Mouse (Mus musculus): ENCODE measurements around the gene Pfn1.

The Pfn1 gene

DNA sequence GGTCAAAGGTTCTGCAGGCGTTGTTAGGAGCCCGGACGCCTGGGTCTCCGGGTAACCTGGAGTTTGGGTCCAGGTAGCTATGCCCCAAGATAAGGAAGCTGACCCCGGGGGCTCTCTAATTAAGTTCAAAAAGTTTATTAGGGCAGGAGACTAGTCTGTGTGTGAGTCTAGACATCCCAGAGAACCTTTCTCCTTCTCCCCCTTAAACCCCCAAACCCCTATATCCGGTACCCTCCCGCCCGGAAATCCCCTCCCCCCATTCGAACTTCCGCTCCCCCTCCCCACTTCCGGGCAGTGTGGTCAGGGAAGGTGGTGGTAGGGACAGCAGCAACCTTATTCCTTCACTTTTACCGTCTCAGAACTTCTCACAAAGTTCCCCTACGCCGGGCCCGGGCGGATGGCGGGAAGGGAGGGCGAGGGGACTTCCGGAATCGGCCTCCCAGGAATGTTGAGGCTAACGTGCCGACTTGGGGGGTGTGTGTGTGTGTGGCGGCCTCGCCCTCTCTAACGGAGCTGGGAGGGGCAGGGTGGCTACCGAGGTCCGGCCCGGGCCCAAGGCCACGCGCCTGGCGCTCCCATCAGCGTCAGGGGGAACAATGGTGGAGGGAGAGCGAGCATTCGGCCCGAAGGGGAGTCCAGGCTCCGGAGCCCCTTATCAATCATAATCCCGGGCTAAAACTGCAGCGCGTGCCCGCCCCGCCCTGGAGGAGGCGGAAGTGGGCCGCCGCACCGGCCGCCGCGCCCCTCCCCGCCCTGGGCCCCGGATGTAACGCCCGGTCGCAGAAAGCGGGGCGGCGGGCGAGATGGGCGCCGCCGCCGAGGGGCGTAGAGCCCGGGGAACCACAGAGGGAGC is 873 bp downstream of the Pfn1 start:
- peak; percentile 78 for DNase-seq

DNA sequence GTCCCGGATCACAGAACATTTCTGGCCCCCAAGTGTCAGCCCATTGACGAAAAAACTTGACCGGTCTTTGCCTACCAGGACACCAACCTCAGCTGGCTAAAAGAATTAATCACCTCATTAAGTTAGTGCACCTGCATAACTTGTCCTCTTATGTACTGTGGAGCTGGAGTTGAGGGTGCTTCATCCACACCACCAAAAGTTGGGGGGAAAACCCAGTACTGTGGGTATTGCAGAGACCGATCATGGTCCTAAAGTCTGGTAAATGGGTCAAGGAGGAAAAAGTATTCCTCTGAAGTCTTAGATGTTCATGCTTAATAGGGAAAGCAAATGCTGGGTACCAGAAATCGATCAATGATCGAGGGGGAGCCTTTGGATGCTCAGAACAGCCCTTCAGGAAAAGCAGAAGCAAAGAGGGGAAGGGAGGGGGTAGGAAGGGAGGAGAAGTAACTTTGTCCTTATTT is 1.5 kb downstream of the Pfn1 start:
- DNase-seq, result no peak

DNA sequence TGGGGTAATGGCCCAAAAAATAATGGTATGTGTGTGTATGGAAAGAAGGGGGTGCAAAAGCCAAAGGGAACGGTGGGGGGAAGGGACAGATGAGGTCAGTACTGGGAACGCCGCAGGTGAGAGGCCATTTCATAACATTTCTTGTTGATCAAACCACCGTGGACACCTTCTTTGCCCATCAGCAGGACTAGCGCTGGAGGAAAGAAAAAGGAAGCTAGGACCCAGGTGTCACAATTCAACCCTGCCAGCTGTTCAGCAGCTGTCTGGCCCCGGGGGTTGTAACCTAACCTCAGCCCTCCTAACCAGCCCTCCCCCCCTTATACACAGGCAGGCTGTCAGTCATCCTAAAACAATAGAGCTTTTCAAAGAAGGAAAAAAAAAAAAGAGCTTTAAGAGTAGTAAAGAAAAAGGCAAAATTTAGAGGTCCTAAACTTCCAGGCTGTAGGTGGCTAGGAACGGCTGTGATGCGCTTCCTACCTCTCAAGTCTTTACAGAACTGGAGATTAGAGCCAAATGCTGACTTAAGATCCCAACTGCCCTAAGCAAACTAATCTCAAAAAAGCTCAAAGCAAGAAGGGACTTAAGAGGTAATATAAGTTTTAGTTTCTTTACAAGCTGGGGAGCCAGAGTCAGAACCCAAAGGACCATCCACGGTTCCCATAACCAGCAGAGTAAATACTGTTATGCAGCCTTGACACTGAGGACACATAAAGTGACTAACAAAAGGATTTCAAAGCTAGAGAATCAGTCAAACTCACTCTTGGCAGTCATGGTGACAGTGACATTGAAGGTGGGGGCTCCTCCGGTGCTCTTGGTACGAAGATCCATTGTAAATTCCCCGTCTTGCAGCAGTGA is 2.2 kb downstream of the Pfn1 start:
- no peak for DNase-seq

DNA sequence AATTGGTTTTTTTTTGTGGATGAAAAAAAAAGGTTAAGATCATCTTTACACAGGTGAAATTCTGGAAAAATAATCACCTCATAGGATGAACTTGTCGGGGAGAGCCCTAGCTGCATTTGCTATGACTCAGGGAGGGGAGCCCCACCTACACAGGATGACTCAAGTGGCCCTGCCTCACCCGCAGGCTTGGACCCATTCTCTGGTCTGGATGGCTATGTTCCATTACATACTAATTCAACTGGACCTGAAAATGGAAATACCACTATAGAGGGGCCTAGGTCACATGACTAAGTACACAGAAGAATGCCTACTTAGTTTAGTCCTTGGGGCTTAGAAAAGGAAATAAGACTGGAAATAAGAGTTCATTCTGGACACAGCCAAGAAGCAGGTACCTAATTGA is 3.1 kb downstream of the Pfn1 start:
- DNase-seq, result no peak

DNA sequence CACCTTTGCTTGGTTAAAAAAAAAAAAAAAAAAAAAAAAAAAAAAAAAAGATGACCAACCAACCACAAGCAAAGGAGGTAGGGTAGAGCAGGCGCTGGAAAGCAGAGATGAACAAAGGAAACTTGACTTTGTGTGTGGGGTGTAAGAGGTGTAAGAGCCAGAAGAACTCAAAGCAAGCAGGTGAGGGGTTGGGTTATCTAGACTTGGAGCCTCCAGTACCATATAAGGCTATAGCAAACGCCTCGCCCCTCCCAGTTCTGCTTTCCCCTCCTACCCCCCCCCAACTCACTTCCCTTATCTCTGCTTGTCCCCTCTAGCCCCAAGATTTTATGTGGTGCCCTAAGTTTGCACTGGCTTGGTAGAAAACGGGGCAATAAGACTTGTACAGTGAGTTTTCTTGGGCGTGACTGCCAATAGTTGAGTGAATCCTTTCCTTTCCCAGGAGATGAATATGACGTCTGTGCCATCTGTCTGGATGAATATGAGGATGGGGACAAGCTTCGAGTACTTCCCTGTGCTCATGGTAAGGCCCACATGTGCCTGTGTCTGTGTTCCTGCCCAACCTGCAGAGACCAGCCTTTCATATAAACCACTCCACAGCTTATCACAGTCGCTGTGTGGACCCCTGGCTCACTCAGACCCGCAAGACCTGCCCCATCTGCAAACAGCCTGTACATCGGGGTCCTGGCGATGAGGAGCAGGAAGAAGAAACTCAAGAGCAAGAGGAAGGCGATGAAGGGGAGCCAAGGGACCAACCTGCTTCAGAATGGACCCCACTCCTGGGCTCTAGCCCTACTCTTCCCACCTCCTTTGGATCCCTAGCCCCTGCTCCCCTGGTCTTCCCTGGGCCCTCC is 3.9 kb downstream of the Pfn1 start:
- no peak for DNase-seq

DNA sequence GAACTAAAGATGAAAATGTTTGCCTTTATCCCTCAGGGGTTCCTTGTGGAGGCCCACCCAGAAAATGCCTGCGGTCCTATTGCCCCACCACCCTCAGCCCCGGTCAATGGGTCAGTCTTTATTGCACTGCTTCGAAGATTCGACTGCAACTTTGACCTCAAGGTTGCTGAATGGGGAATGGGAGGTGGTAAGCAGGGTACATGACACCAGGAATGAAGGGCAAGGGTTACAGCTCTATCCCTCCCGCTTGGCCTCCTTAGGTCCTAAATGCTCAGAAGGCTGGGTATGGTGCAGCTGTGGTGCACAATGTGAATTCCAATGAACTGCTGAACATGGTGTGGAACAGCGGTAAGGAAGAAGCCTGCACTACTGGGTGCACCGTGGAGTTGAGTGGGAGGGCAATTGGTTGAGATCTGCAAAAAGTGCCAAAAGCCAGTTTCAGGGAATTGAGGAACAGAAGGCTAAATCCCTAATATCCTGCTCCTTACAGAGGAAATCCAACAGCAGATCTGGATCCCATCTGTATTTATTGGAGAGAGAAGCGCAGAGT is 5.2 kb downstream of the Pfn1 start:
- no peak for DNase-seq

DNA sequence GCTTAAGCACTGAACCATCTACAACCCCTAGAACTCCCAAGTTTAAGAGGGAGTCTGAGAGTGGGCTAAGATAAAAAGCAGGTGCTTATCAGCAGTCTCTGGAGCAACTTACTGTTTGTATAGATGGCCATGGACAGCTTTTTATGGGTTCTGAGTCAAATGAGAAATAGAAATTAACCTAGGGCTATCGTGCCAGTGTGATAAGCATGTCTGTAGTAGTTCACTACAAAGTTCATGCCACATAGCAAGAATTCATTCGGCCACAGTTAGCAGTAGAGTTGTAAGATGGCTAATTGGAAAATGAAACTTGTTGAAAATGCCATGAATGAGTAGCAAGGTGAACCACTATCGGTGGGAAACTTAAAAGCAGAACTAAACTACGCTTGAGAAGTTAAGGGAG is 5.9 kb downstream of the Pfn1 start:
- DNase-seq, result no peak

DNA sequence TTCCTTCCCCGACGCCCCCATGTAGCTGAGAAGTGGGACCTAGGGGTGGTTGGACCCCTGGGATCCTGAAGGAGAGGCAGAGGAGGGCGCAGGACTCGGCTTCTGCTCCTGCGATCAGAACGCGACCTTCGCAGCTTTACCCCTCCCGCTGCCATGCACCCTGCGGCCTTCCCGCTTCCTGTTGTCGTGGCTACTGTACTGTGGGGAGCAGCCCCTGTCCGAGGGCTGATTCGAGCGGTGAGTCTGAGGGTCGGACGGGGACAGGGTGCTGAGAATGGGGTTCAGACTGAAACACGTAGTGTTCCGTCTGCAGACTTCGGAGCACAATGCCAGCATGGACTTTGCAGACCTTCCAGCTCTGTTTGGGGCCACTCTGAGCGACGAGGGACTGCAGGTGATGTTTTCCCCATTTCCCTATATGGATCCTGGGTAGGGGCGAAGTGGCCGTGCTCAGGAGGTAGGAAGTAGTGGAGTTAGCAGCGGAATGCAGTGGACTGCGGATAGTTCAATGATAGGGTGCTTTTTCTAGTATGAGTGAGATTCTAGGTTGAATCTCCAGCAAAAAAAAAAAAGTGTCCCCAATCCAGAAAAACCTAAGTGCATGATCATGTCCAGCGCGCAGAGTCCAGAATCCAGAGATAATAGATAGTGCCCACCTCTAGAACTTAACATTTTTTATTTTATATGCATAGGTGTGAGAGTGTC is 6.6 kb downstream of the Pfn1 start:
- DNase-seq, result peak; percentile 43

DNA sequence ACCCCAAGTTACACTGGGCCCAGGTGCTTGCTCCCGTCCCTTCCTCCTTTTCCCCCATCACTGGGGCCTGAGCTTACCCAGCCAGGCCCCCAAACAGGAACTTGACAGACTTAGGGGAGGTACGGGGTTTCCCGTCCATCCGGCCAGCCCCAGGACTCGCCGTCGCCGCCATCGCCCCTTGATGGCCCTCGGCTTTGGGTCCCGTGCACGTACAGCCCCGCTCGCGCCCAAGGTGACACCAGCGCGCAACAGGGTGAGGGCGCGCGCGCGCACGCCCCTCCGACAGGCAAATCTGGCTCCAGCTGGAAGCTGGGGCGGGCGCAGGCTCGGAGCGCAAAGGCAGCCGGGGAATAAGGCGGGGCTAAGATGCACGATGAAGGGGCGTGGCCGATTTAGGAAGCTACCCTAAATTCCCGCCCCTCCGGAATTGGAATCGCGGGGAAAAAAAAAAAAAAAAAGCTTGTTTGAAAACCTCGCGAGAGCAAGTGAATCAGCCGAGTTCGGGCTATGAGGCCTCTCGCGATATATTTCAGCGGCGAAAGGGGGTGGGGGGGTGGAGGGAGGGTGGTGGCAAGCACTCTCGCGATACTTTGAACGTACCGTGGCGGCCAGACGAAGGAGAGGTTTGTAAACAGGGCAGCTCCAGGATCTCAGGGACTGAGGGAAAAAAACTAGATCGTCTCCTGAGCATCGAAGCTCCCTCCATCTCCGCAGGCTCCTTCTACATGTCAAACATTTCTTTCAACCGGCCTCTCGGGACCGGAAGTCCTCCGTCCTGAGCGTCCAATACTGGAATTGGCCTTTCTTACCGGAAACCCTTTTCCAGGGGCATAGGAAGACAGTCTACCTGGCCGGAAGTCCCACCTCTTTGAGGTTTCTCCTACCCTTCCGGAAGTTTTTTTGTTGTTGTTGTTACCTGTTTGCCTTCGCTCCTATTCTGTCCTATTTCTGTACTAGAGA is 7.5 kb downstream of the Pfn1 start, which contains the start of the genes Rnf167 and Slc25a11:
Gene Rnf167, plus strand, starts transcription at position 545 of the 960 bp plus-strand sequence.
Gene Slc25a11, minus strand, starts transcription at position 789 of the 960 bp plus-strand sequence.
- DNase-seq, result peak; percentile 99

DNA sequence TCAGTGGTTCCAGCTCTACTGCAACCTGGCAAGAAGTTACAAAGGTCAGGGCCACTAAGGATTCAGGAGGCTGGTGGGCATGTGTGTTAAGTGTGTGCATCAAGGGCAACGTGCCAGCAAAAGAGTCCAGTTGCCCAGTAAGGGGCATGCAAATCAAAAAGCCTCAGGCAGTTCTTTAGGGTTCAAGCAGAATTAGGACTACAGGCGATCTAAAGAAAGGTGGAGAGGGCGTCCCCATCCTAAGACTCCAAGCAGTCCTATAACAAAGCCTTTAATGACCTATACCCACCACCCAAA is 8.2 kb downstream of the Pfn1 start:
- DNase-seq, result peak; percentile 67

DNA sequence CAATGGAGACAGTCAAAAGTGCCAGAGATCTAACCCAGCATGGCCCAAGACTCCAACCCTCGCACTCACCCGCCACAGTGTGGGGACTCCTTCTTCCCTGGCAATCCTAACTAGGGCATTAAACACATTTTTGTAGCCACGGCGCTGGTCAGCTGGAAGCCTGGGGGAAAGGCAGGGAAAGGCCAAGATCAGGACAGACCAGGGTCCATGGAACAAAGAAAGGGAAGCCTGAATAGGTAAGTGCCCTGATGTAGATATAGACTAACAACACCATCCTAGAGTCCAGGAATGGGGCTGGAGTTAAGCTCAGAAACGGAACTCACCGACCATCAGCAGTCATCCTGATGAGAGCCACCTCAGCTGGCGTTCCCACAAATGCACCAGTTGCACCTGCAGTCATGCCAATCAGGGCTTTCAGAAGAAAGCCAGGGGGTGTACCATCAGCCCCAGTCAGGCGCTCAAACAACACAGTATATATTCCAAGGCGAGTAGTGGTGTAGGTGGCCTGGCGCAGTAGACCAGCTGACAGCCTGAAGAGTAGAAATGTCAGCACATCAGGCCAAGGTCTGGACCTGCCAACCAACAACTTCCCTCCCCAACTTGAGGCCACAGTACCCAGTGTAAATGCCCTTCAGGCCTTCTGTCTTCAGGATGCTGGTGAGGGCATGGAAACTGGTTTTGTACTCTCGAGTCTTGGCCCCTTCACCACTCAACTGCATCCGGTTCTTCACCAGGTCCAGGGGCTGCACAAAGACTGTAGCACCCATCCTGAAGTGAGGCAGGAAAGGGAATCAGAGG is 8.8 kb downstream of the Pfn1 start:
- DNase-seq, result no peak

DNA sequence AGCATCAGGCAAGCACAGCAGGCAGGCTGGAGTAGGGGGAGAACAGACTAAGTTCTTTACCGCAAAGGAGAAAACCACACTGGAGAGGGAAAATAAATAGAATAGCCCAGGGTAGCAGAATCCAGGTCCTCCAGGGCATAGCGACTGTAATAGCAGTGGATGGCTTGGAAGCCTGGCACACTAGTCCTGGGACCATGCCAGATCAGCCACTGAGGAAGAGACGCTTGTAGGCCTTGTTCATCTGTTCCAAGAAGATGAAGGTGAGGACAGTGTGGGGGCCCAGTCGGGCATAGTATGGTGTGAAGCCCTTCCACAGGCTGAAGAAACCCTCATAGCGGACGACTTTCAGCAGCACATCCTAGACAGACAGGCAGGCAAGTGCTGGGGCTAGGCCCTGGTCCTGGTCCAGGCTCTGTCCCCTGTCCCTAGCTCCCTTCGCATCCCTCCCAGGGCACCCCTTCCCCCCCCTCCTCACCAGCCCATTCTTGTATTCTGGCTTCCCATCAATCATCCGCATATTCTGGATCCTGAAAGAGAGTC is 9.8 kb downstream of the Pfn1 start:
- no peak for DNase-seq

DNA sequence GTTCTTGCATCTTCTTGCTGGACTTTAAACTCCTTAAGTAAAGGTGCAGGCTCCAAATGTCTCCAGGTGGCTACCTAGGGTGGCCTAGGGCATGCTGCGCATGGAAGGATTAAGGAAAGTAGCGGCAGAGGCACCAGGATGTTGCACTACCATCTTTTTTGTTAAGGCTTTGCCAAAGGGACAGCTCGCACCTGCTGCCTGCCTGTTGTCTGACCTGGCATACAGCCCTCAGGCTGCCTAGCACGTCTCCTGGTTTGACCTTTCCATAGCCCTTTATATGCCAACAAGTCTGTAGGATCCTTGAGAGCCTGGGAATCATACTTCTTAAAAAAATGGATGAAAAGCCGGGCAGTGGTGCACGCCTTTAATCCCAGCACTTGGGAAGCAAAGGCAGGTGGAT is 11.4 kb downstream of the Pfn1 start:
- no peak for DNase-seq

DNA sequence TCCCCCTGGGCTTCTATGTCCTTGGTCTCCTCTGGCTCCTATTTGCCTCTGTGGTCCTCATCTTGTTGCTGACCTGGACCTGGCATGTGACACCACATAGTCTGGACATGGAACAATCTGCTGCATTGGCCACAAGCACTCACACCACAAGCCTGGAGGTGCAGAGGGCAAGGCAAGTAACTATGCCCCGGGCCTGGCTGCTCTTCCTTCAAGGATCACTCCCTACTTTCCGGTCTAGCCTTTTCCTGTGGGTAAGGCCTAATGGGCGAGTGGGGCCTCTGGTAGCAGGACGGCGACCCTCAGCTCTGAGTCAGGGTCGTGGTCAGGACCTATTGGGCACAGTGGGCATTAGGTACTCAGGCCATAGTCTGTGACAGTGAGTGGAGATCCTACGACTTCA is 13.2 kb downstream of the Pfn1 start:
- no peak for DNase-seq

DNA sequence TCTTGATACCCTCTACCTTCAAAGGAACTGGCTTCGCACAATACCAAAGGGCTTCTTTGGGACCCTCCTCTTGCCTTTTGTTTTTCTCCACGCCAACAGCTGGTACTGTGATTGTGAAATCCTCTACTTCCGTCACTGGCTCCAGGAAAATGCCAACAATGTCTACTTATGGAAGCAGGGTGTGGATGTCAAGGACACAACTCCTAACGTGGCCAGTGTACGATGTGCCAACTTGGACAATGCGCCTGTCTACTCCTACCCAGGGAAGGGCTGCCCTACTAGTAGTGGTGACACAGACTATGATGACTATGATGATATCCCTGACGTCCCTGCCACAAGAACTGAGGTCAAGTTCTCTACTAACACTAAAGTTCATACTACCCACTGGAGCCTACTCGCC is 14.5 kb downstream of the Pfn1 start:
- DNase-seq, result no peak

DNA sequence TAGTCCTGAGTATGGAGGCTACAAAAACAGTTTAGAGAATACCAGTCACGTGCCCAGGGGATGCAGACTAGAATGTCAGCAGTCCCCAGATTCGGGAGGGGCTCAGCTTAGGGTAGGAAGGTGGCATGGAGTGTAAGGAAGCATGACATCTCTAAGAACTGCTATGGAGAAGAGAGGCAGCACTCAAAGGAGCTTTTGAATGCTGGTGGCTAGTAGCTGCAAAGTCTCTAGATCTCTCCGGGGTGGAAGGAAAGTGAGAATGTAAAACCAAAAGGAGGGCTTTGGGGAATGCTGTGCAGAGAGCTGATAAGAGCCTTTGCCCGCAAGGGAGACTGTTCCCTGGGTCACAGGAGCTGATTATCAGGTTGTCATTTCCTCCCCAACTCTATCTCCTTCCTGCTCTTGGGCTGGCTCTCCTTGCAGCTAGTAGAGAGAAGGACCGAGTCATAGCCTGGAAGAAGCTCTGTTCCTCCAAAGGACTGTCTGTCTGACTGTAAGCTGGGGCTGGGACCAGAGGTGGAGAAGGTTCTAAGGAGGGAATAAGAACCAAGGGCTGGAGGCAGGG is 15.6 kb downstream of the Pfn1 start, which contains the start of gene Gp1ba:
Gene Gp1ba, plus strand, starts transcription at position 409 of the 565 bp plus-strand sequence.
- DNase-seq, result no peak

DNA sequence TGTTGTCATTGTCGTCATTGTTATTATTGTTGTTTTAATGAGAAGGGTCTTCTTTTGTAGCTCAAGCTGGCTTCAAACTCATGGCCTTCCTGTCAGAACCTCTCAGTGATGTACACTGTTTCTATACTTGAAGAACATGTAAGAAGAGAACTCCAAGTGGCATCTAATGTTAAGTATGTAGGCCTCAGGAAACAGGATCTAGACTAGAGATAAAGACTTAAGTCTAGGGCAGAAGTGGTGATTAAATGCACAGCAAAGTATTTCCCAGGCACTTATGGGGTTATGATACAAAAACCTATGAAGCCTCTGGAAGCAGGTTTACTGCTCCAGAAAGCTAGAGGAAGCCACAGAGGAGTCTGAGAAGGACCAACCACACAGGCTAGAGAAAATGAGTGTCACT is 16.2 kb downstream of the Pfn1 start:
- no peak for DNase-seq

DNA sequence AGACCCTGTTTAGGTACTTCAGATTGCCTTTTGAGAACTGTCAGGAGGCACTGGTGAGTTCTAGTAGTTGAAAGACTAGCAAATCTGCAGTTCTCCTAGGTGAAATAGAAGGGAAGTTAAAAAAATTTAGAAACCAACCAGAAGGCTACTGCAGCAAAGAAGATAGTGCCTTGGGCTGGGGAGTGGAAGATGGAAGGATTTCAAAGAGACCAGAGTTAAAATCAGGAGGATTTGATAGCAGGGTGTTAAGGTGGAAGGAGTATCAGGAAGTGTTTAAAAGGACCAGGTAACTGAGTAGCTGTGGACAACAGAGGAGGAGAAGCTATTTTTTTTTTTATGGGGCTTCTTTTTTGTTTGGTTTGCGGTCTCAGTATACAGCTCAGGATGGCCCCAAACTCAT is 16.7 kb downstream of the Pfn1 start:
- DNase-seq, result no peak

DNA sequence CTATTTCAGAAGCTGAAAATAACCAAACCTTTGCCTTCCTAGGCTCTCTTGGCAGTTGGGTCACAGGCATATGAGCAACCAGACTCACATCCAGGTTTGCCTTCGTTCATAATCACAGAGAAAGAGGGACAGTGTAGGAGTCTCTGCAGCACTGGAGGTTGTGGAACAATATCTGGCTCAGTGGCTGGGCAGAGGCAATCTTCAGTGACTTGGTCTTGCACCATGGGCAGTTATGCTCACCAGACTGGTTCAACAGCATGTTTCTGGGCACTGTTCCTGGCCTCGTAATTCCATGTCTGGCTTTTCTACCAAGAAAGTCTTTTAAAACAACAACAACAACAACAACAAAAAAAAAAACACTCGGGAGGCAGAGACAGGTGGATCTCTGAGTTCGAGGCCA is 18.8 kb downstream of the Pfn1 start:
- DNase-seq, result no peak

Measured in kidney, postnatal 14 days (tissue).